Mouse (Mus musculus) heart, postnatal 0 days (tissue): Measurements from ENCODE around the gene Cfap77. TPM values are rescaled to one million over a fixed set of nuclear protein-coding genes. Genes with fewer than 3 reads are reported as not detected.
A peak's percentile ranks its signal among the peaks of the same experiment; 100 is the strongest.

Source experiments
- ATAC-seq: fragments of 200-750 bp; cut with Nextera tagmentation; 2 replicates; pipeline ENCODE4 v1.8.0; 2017; ENCODE audit warnings: low read depth, moderate number of reproducible peaks, moderate library complexity; ENCODE audit not compliant: insufficient read depth
- DNase-seq: peaks from one replicate; pipeline ENCODE4 v3.0.0-alpha.2; 2016; ENCODE audit warnings: low spot score
- H3K27ac ChIP-seq: fragments of 300-500 bp; sonication (generic); 2 replicates; pipeline ENCODE4 v1.5.1; 2014; ENCODE audit warnings: low read depth, mild to moderate bottlenecking
- H3K27me3 ChIP-seq: fragments of 300-500 bp; sonication (generic); 2 replicates; pipeline ENCODE4 v1.6.1; 2014; ENCODE audit warnings: low read length, mixed read lengths; ENCODE audit not compliant: control insufficient read depth, insufficient read depth
- H3K36me3 ChIP-seq: fragments of 300-500 bp; sonication (generic); replicated peaks from 2 replicates; pipeline ENCODE4 v1.6.1; 2014; ENCODE audit warnings: low read length, mixed read lengths; ENCODE audit not compliant: control insufficient read depth, insufficient read depth
- H3K4me1 ChIP-seq: fragments of 300-500 bp; sonication (generic); 2 replicates; pipeline ENCODE4 v1.6.1; 2014; ENCODE audit warnings: antibody characterized with exemption; ENCODE audit not compliant: control insufficient read depth, insufficient read depth
- H3K4me2 ChIP-seq: fragments of 300-500 bp; sonication (generic); 2 replicates; pipeline ENCODE4 v1.6.1; 2014; ENCODE audit warnings: low read depth, mild to moderate bottlenecking, low read length, moderate library complexity
- H3K4me3 ChIP-seq: fragments of 300-500 bp; sonication (generic); 2 replicates; pipeline ENCODE4 v1.5.1; 2014; ENCODE audit warnings: low read depth, low read length
- H3K9ac ChIP-seq: fragments of 300-500 bp; sonication (generic); replicated peaks from 2 replicates; pipeline ENCODE4 v1.6.1; 2014; ENCODE audit warnings: low read depth, low read length, mixed read lengths
- H3K9me3 ChIP-seq: fragments of 300-500 bp; sonication (generic); replicated peaks from 2 replicates; pipeline ENCODE4 v1.6.1; 2016; ENCODE audit warnings: low read length; ENCODE audit not compliant: control insufficient read depth
- CTCF ChIP-seq: IDR thresholded peaks from 2 replicates; pipeline ENCODE4 v1.5.1; 2016; ENCODE audit warnings: antibody characterized with exemption, control low read depth, low read depth
- EP300 ChIP-seq: IDR thresholded peaks from 2 replicates; pipeline ENCODE4 v1.6.1; 2016; ENCODE audit warnings: antibody characterized with exemption, low read depth
- WGBS: fragments of 180-500 bp; shearing (Covaris S2); extraction: QIAGEN DNeasy Blood & Tissue Kit; methylation state at CpG from one replicate; pipeline ENCODE4 v1.1.7; 2014; 5-methylcytosine and 5-hydroxymethylcytosine counted together
- polyA plus RNA-seq: library from polyadenylated mRNA; unstranded; fragments of >200 nt; fragmentation: Nextera tagmentation; extraction: Ambion mirVana; gene quantifications from 2 replicates; pipeline ENCODE4 v1.2.1, GENCODE M21; 2015
- total RNA-seq: library from RNA; depleted of rRNA; stranded (reverse); fragments of >200 nt; gene quantifications from 2 replicates; pipeline ENCODE4 v1.2.3, GENCODE M21; 2014; ENCODE audit warnings: low replicate concordance

The Cfap77 gene
- total and polyA plus RNA-seq, 2 experiments from 2014 or later: 0.11 TPM; not detected in 1

- no peak for DNase-seq
- no peak for ATAC-seq
- peaks cover 97% of the 10 kb centered on the region for H3K27me3 ChIP-seq
- H3K9me3 ChIP-seq: no peaks in the 10 kb centered on the region
- no peak for TF ChIP-seq EP300
- TF ChIP-seq CTCF: no peak
- WGBS: 2% methylated on average over 72 of the region's 73 CpGs
- peak overlapping the region; percentile 30 for H3K4me2 ChIP-seq
- H3K27ac ChIP-seq: no peak overlapping the region
- H3K4me1 ChIP-seq: no peaks in the 10 kb centered on the region
- H3K9ac ChIP-seq: no peak overlapping the region
- no peaks in the 10 kb centered on the region for H3K36me3 ChIP-seq
- H3K4me3 ChIP-seq: peak overlapping the region; percentile 28
These were observed 137.1 kb downstream of the Cfap77 start for GRCm38 (mm10) chr2:28917518-28918361.

- Histone ChIP-seq H3K4me1 (no peaks in the 10 kb centered on the region), H3K4me2 (no peak overlapping the region), H3K9me3 (no peaks in the 10 kb centered on the region), H3K27me3 (peaks cover 97% of the 10 kb centered on the region), H3K27ac (no peak overlapping the region), H3K4me3 (no peak overlapping the region), H3K36me3 (no peaks in the 10 kb centered on the region), H3K9ac (no peak overlapping the region)
- no peak for DNase-seq
- no peak for ATAC-seq
- TF ChIP-seq EP300: no peak
- TF ChIP-seq CTCF: no peak
- WGBS: 10% methylated on average over 11 of the region's 11 CpGs
These were observed 137.7 kb downstream of the Cfap77 start for GRCm38 (mm10) chr2:28917156-28917517.

- DNase-seq: no peak
- H3K36me3 ChIP-seq: no peaks in the 10 kb centered on the region
- 5% methylated on average over 18 of the region's 18 CpGs for WGBS
- H3K9me3 ChIP-seq: no peaks in the 10 kb centered on the region
- no peak for ATAC-seq
- peak within 1 kb of the TSS; percentile 30; the same call in 1 of the 2 replicates for H3K4me2 ChIP-seq
- no peak for TF ChIP-seq CTCF
- TF ChIP-seq EP300: no peak
- peak within 1 kb of the TSS; percentile 28 for H3K4me3 ChIP-seq
- H3K27ac ChIP-seq: no peak within 1 kb of the TSS
- peaks cover 97% of the 10 kb centered on the region for H3K27me3 ChIP-seq
- H3K9ac ChIP-seq: no peak within 1 kb of the TSS
- no peaks in the 10 kb centered on the region for H3K4me1 ChIP-seq
These were observed 138.4 kb downstream of the Cfap77 start, which contains the start of gene Barhl1 for GRCm38 (mm10) chr2:28916513-28916865. Gene Barhl1 (minus strand): TSS chr2:28916668.

GRCm38 (mm10) chr2:28915768-28916512, 138.9 kb downstream of the Cfap77 start:
- Histone ChIP-seq H3K4me3 (no peak overlapping the region), H3K27ac (no peak overlapping the region), H3K4me2 (no peak overlapping the region), H3K27me3 (peaks cover 97% of the 10 kb centered on the region), H3K9me3 (no peaks in the 10 kb centered on the region), H3K4me1 (no peaks in the 10 kb centered on the region), H3K36me3 (no peaks in the 10 kb centered on the region), H3K9ac (no peak overlapping the region)
- ATAC-seq (peak; percentile 68; the same call in 1 of the 2 replicates), DNase-seq (no peak)
- no peak for TF ChIP-seq CTCF
- TF ChIP-seq EP300: no peak
- WGBS: under 1% methylated on average over 50 of the region's 50 CpGs

GRCm38 (mm10) chr2:28915104-28915738, 139.6 kb downstream of the Cfap77 start:
- TF ChIP-seq CTCF (no peak), EP300 (no peak)
- Histone ChIP-seq H3K27ac (no peak overlapping the region), H3K36me3 (no peaks in the 10 kb centered on the region), H3K27me3 (peaks cover 97% of the 10 kb centered on the region), H3K4me3 (no peak overlapping the region), H3K9me3 (no peaks in the 10 kb centered on the region), H3K9ac (no peak overlapping the region), H3K4me2 (no peak overlapping the region), H3K4me1 (no peaks in the 10 kb centered on the region)
- no peak for DNase-seq
- no peak for ATAC-seq
- 5% methylated on average over 22 of the region's 22 CpGs for WGBS
